Mouse (Mus musculus) heart, embryonic 12.5 days (tissue): Measurements from ENCODE around the gene Tepp. TPM values are rescaled to one million over a fixed set of nuclear protein-coding genes. Genes with fewer than 3 reads are reported as not detected.
A peak's percentile ranks its signal among the peaks of the same experiment; 100 is the strongest.

Experiments used
- ATAC-seq: fragments of 200-750 bp; cut with Nextera tagmentation; 2 replicates; pipeline ENCODE4 v1.8.0; 2017; ENCODE audit warnings: moderate TSS enrichment, moderate library complexity; ENCODE audit not compliant: insufficient number of reproducible peaks, low FRiP score
- H3K27ac ChIP-seq: fragments of 300-500 bp; sonication (generic); 2 replicates; pipeline ENCODE4 v1.5.1; 2016; ENCODE audit warnings: mild to moderate bottlenecking, moderate library complexity; ENCODE audit not compliant: poor library complexity, severe bottlenecking
- H3K27me3 ChIP-seq: fragments of 300-500 bp; sonication (generic); replicated peaks from 2 replicates; pipeline ENCODE4 v1.6.1; 2016; ENCODE audit warnings: mild to moderate bottlenecking, moderate library complexity
- H3K36me3 ChIP-seq: fragments of 300-500 bp; sonication (generic); 2 replicates; pipeline ENCODE4 v1.6.1; 2016; ENCODE audit warnings: mild to moderate bottlenecking, moderate library complexity
- H3K4me1 ChIP-seq: fragments of 300-500 bp; sonication (generic); replicated peaks from 2 replicates; pipeline ENCODE4 v1.6.1; 2016; ENCODE audit warnings: mild to moderate bottlenecking
- H3K4me2 ChIP-seq: fragments of 300-500 bp; sonication (generic); 2 replicates; pipeline ENCODE4 v1.6.1; 2016; ENCODE audit warnings: mild to moderate bottlenecking, moderate library complexity
- H3K4me3 ChIP-seq: fragments of 300-500 bp; sonication (generic); 2 replicates; pipeline ENCODE4 v1.5.1; 2016; ENCODE audit warnings: mild to moderate bottlenecking
- H3K9ac ChIP-seq: fragments of 300-500 bp; sonication (generic); 2 replicates; pipeline ENCODE4 v1.6.1; 2016; ENCODE audit warnings: mild to moderate bottlenecking, moderate library complexity
- H3K9me3 ChIP-seq: fragments of 300-500 bp; sonication (generic); replicated peaks from 2 replicates; pipeline ENCODE4 v1.6.1; 2016; ENCODE audit warnings: mild to moderate bottlenecking, moderate library complexity
- WGBS: fragments of 180-500 bp; shearing (Covaris S2); methylation state at CpG from one replicate; pipeline ENCODE4 v1.1.7; 2016; 5-methylcytosine and 5-hydroxymethylcytosine counted together
- polyA plus RNA-seq: library from polyadenylated mRNA; unstranded; fragments of >200 nt; fragmentation: Nextera tagmentation; extraction: Ambion mirVana; gene quantifications from 2 replicates; pipeline ENCODE4 v1.2.1, GENCODE M21; 2016

The Tepp gene
- polyA plus RNA-seq, 1 experiment from 2014 or later: not detected

DNA sequence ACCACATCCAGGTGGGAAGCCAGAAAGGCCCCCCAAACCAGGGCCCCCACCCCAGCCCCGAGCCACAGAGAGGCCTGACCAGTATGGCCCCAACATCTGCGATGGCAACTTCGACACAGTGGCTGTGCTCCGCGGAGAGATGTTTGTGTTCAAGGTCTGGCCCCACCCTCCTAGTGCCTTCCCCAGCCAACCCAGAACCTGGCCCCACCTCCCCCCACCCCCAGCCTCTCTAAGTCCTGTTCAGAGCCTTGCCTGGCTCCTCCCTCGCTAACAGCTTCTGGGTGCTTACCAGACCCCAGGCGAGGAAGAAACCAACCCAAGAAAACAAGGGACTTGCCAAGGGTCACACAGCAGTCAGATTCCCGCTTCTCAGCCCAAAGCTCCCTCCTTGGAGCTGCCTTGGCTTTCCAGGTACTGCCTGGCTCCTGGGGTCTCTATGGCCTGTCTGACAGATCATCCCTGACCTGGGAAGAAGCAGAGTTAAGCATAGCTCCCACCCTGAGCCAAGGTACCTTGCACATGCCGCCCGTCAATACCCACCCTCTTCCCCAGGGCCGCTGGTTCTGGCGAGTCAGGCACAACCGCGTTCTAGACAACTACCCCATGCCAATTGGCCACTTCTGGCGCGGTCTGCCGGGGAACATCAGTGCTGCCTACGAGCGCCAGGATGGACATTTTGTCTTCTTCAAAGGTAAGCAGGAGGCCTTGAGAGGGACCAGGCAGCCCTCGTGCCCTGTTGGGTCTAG, 59.4 kb downstream of the Tepp start:
- H3K27me3 ChIP-seq: no peaks in the 10 kb centered on the region
- peak overlapping the region; percentile 41; the same call in 1 of the 2 replicates for H3K9ac ChIP-seq
- no peaks in the 10 kb centered on the region for H3K9me3 ChIP-seq
- peaks cover 72% of the 10 kb centered on the region for H3K4me1 ChIP-seq
- 51% methylated on average over 20 of the region's 20 CpGs for WGBS
- peak overlapping the region; percentile 34; the same call in 1 of the 2 replicates for H3K4me2 ChIP-seq
- no peak overlapping the region for H3K4me3 ChIP-seq
- H3K27ac ChIP-seq: no peak overlapping the region
- ATAC-seq: peak; percentile 33
- H3K36me3 ChIP-seq: peaks cover 86% of the 10 kb centered on the region

- no peak for ATAC-seq
- H3K9ac ChIP-seq: no peak overlapping the region
- H3K36me3 ChIP-seq: peaks cover 60% of the 10 kb centered on the region
Observed at GRCm38 (mm10) chr8:95373389-95374002, 63.1 kb downstream of the Tepp start.

GRCm38 (mm10) chr8:95374429-95374828, 64.1 kb downstream of the Tepp start:
- ATAC-seq: no peak
- H3K9me3 ChIP-seq: no peaks in the 10 kb centered on the region
- no peak overlapping the region for H3K9ac ChIP-seq
- peaks cover 60% of the 10 kb centered on the region for H3K4me1 ChIP-seq
- H3K4me2 ChIP-seq: no peak overlapping the region
- 60% methylated on average over 3 of the region's 3 CpGs for WGBS
- peaks cover 51% of the 10 kb centered on the region for H3K36me3 ChIP-seq
- H3K27ac ChIP-seq: no peak overlapping the region
- no peak overlapping the region for H3K4me3 ChIP-seq
- H3K27me3 ChIP-seq: no peaks in the 10 kb centered on the region

More at GRCm38 (mm10) chr8:95373389-95374002, 63.1 kb downstream of the Tepp start:
- H3K4me2 ChIP-seq: no peak overlapping the region
- H3K27ac ChIP-seq: peak overlapping the region; percentile 30; the same call in 1 of the 2 replicates
- H3K27me3 ChIP-seq: no peaks in the 10 kb centered on the region
- WGBS: 50% methylated on average over 12 of the region's 12 CpGs
- H3K4me1 ChIP-seq: peaks cover 68% of the 10 kb centered on the region
- no peaks in the 10 kb centered on the region for H3K9me3 ChIP-seq
- no peak overlapping the region for H3K4me3 ChIP-seq

GRCm38 (mm10) chr8:95375374-95375930, 65.1 kb downstream of the Tepp start:
- no peak overlapping the region for H3K4me2 ChIP-seq
- no peak overlapping the region; the same call in 1 of the 2 replicates for H3K27ac ChIP-seq
- 72% methylated on average over 7 of the region's 7 CpGs for WGBS
- no peak overlapping the region for H3K4me3 ChIP-seq
- no peak for ATAC-seq
- no peaks in the 10 kb centered on the region for H3K27me3 ChIP-seq
- H3K9ac ChIP-seq: no peak overlapping the region
- H3K9me3 ChIP-seq: no peaks in the 10 kb centered on the region
- H3K4me1 ChIP-seq: peaks cover 52% of the 10 kb centered on the region
- peaks cover 41% of the 10 kb centered on the region for H3K36me3 ChIP-seq

Other genes starting within 250 kb of the Tepp start
- gene Katnb1, start 229.4 kb upstream of the Tepp start, polyA plus RNA-seq: 18.4 and 25.8 TPM in 2 replicates
- 13.4 and 16.4 TPM in 2 replicates for gene Kifc3, start 107.8 kb upstream of the Tepp start, polyA plus RNA-seq
- 0.26 and 1.0 TPM in 2 replicates for gene Cngb1, start 4.0 kb upstream of the Tepp start, polyA plus RNA-seq
- gene Zfp319, start 21.4 kb downstream of the Tepp start, polyA plus RNA-seq: 8.6 and 9.6 TPM in 2 replicates
- 25.5 and 26.5 TPM in 2 replicates for gene Usb1, start 21.7 kb downstream of the Tepp start, polyA plus RNA-seq
- gene Mmp15, start 41.7 kb downstream of the Tepp start, polyA plus RNA-seq: 86.0 and 86.6 TPM in 2 replicates
- gene Cfap20, start 124.3 kb downstream of the Tepp start, polyA plus RNA-seq: 151 and 153 TPM in 2 replicates
- 8.2 and 8.7 TPM in 2 replicates for gene Csnk2a2, start 179.5 kb downstream of the Tepp start, polyA plus RNA-seq
- 3.2 and 3.7 TPM in 2 replicates for gene Ccdc113, start 223.5 kb downstream of the Tepp start, polyA plus RNA-seq